ENCODE assay signal across 8 mouse cellular contexts in genomic region chr15:32779274-32779615, GRCm38 (mm10).
DNase-seq lines count a peak whose midpoint lies in the region; ATAC-seq and TF ChIP-seq lines count a peak whose summit lies in the region.
"Not testable (repeated sequence)": the region's sequence is repeated elsewhere in the genome, so short reads cannot be mapped to it uniquely, and the experiment has no call there.

No protein-coding gene starts in this region.

- peak overlapping the region; percentile 33 for H3K9ac ChIP-seq in embryonic facial prominence, embryonic 15.5 days
- peak overlapping the region; percentile 67 for H3K9ac ChIP-seq in hindbrain, embryonic 13.5 days
- peak overlapping the region; percentile 68 for H3K9ac ChIP-seq in kidney, embryonic 16.5 days (replicated peaks; ENCODE audit: low read length)
- not testable (repeated sequence) for H3K9ac ChIP-seq in liver, embryonic 12.5 days
- H3K9ac ChIP-seq in neural tube, embryonic 15.5 days (replicated peaks), result peak overlapping the region; percentile 55

- peak overlapping the region; percentile 72 for H3K4me2 ChIP-seq in embryonic facial prominence, embryonic 15.5 days (replicated peaks)
- H3K4me2 ChIP-seq in hindbrain, embryonic 13.5 days, result peak overlapping the region; percentile 78
- H3K4me2 ChIP-seq in kidney, embryonic 16.5 days (replicated peaks; ENCODE audit: low read depth, low read length), result peak overlapping the region; percentile 70
- H3K4me2 ChIP-seq in liver, embryonic 12.5 days, result peak overlapping the region; percentile 50
- peak overlapping the region; percentile 80 for H3K4me2 ChIP-seq in neural tube, embryonic 15.5 days

- H3K4me3 ChIP-seq in E14TG2a.4 (replicated peaks; ENCODE audit: low read length), result peak overlapping the region; percentile 66
- peak overlapping the region; percentile 58 for H3K4me3 ChIP-seq in embryonic facial prominence, embryonic 15.5 days (replicated peaks)
- H3K4me3 ChIP-seq in heart, embryonic 10.5 days, result peak overlapping the region; percentile 66
- H3K4me3 ChIP-seq in hindbrain, embryonic 13.5 days, result peak overlapping the region; percentile 56
- H3K4me3 ChIP-seq in kidney, embryonic 16.5 days (ENCODE audit: low read length), result peak overlapping the region; percentile 56
- peak overlapping the region; percentile 34 for H3K4me3 ChIP-seq in liver, embryonic 12.5 days
- peak overlapping the region; percentile 62 for H3K4me3 ChIP-seq in midbrain, embryonic 10.5 days
- H3K4me3 ChIP-seq in neural tube, embryonic 15.5 days (replicated peaks), result peak overlapping the region; percentile 61

- not testable (repeated sequence) for DNase-seq in heart, embryonic 10.5 days (ENCODE audit: low spot score); midbrain, embryonic 10.5 days (ENCODE audit: low spot score)

- not testable (repeated sequence) for H3K9me3 ChIP-seq in E14TG2a.4 (ENCODE audit: low read length); embryonic facial prominence, embryonic 15.5 days (replicated peaks); heart, embryonic 10.5 days; hindbrain, embryonic 13.5 days; kidney, embryonic 16.5 days (ENCODE audit: low read length); liver, embryonic 12.5 days (replicated peaks); midbrain, embryonic 10.5 days (replicated peaks); neural tube, embryonic 15.5 days (replicated peaks)

- 3% methylated on average over 11 of the region's 11 CpGs for WGBS in embryonic facial prominence, embryonic 15.5 days
- WGBS in heart, embryonic 10.5 days, result 6% methylated on average over 11 of the region's 11 CpGs
- WGBS in hindbrain, embryonic 13.5 days, result 5% methylated on average over 11 of the region's 11 CpGs
- 3% methylated on average over 11 of the region's 11 CpGs for WGBS in kidney, embryonic 16.5 days
- WGBS in liver, embryonic 12.5 days (ENCODE audit: insufficient replicate concordance), result 14% methylated on average over 11 of the region's 11 CpGs
- 4% methylated on average over 11 of the region's 11 CpGs for WGBS in midbrain, embryonic 10.5 days
- 6% methylated on average over 11 of the region's 11 CpGs for WGBS in neural tube, embryonic 15.5 days

- H3K4me1 ChIP-seq in E14TG2a.4 (replicated peaks; ENCODE audit: low read depth, low read length); embryonic facial prominence, embryonic 15.5 days; heart, embryonic 10.5 days; hindbrain, embryonic 13.5 days (replicated peaks); kidney, embryonic 16.5 days (ENCODE audit: insufficient read depth, low read length); liver, embryonic 12.5 days; midbrain, embryonic 10.5 days; neural tube, embryonic 15.5 days: not testable (repeated sequence)

- ATAC-seq in embryonic facial prominence, embryonic 15.5 days (ENCODE audit: insufficient number of reproducible peaks, low FRiP score, low TSS enrichment, low read depth); liver, embryonic 12.5 days; neural tube, embryonic 15.5 days (ENCODE audit: low FRiP score): not testable (repeated sequence)
- ATAC-seq in hindbrain, embryonic 13.5 days (ENCODE audit: low FRiP score), result peak; percentile 44
- ATAC-seq in kidney, embryonic 16.5 days (ENCODE audit: low FRiP score, low TSS enrichment), result peak; percentile 13; the same call in 1 of the 2 replicates

- H3K27ac ChIP-seq in embryonic facial prominence, embryonic 15.5 days (replicated peaks), result peak overlapping the region; percentile 67
- H3K27ac ChIP-seq in heart, embryonic 10.5 days, result peak overlapping the region; percentile 65; the same call in 1 of the 2 replicates
- H3K27ac ChIP-seq in hindbrain, embryonic 13.5 days, result peak overlapping the region; percentile 62
- peak overlapping the region; percentile 53; the same call in 1 of the 2 replicates for H3K27ac ChIP-seq in kidney, embryonic 16.5 days (ENCODE audit: low read length)
- H3K27ac ChIP-seq in liver, embryonic 12.5 days, result not testable (repeated sequence)
- H3K27ac ChIP-seq in midbrain, embryonic 10.5 days (replicated peaks), result peak overlapping the region; percentile 83
- peak overlapping the region; percentile 77 for H3K27ac ChIP-seq in neural tube, embryonic 15.5 days (replicated peaks)

- not testable (repeated sequence) for H3K36me3 ChIP-seq in E14TG2a.4 (ENCODE audit: insufficient read depth, low read length); embryonic facial prominence, embryonic 15.5 days; heart, embryonic 10.5 days; hindbrain, embryonic 13.5 days; kidney, embryonic 16.5 days (ENCODE audit: insufficient read depth, low read length); liver, embryonic 12.5 days; midbrain, embryonic 10.5 days; neural tube, embryonic 15.5 days

- not testable (repeated sequence) for TF ChIP-seq CTCF in E14TG2a.4 (conservative IDR thresholded peaks at IDR 0.05; ENCODE audit: low read length)

- not testable (repeated sequence) for H3K27me3 ChIP-seq in E14TG2a.4 (ENCODE audit: insufficient read depth, low read length); embryonic facial prominence, embryonic 15.5 days; heart, embryonic 10.5 days (ENCODE audit: insufficient read depth, poor library complexity, severe bottlenecking); hindbrain, embryonic 13.5 days; kidney, embryonic 16.5 days (ENCODE audit: insufficient read depth, low read length); liver, embryonic 12.5 days (replicated peaks); midbrain, embryonic 10.5 days (ENCODE audit: low read depth, poor library complexity, severe bottlenecking); neural tube, embryonic 15.5 days (replicated peaks)
